Mouse (Mus musculus): ENCODE measurements around the gene Sgms2.
A peak's percentile ranks its signal among the peaks of the same experiment; 100 is the strongest.
"Not testable (repeated sequence)": the region's sequence is repeated elsewhere in the genome, so short reads cannot be mapped to it uniquely, and the experiment has no call there.

The Sgms2 gene

GRCm38 (mm10) chr3:131358205-131358604 lies 133.0 kb downstream of the Sgms2 start:
- no peak for DNase-seq (ENCODE audit: low spot score in 2 of 2)

GRCm38 (mm10) chr3:131357643-131358042 lies 133.6 kb downstream of the Sgms2 start:
- no peak for DNase-seq (ENCODE audit: low spot score in 2 of 2)

- DNase-seq (ENCODE audit: low spot score in 2 of 2): no peak
Observed at GRCm38 (mm10) chr3:131356026-131356425, 135.2 kb downstream of the Sgms2 start.

- no peak for DNase-seq (ENCODE audit: low spot score in 2 of 2)
Observed at GRCm38 (mm10) chr3:131350539-131350938, 140.7 kb downstream of the Sgms2 start.

GRCm38 (mm10) chr3:131349013-131349412 lies 142.2 kb downstream of the Sgms2 start:
- DNase-seq (ENCODE audit: low spot score in 2 of 2): no peak

- DNase-seq (ENCODE audit: low spot score in 2 of 2): no peak
Observed at GRCm38 (mm10) chr3:131348579-131348950, 142.6 kb downstream of the Sgms2 start.

GRCm38 (mm10) chr3:131347831-131348578 lies 143.2 kb downstream of the Sgms2 start:
- no peak for DNase-seq (ENCODE audit: low spot score in 2 of 2)

- no peak for DNase-seq (ENCODE audit: low spot score in 2 of 2)
Observed at GRCm38 (mm10) chr3:131345903-131346302, 145.3 kb downstream of the Sgms2 start.

GRCm38 (mm10) chr3:131343311-131343710 lies 147.9 kb downstream of the Sgms2 start:
- no peak for DNase-seq (ENCODE audit: low spot score in 2 of 2)

GRCm38 (mm10) chr3:131340885-131341284 lies 150.3 kb downstream of the Sgms2 start:
- DNase-seq (ENCODE audit: low spot score in 2 of 2): no peak

- no peak for DNase-seq (ENCODE audit: low spot score in 2 of 2)
Observed at GRCm38 (mm10) chr3:131339280-131339679, 151.9 kb downstream of the Sgms2 start.

- DNase-seq (ENCODE audit: low spot score in 2 of 2): not testable (repeated sequence)
Observed at GRCm38 (mm10) chr3:131337749-131338148, 153.5 kb downstream of the Sgms2 start.

GRCm38 (mm10) chr3:131336629-131337028 lies 154.6 kb downstream of the Sgms2 start:
- no peak for DNase-seq (ENCODE audit: low spot score in 2 of 2)

- DNase-seq (ENCODE audit: low spot score in 2 of 2): no peak
Observed at GRCm38 (mm10) chr3:131335117-131335547, 156.1 kb downstream of the Sgms2 start.

GRCm38 (mm10) chr3:131327189-131327588 lies 164.0 kb downstream of the Sgms2 start:
- DNase-seq (ENCODE audit: low spot score in 2 of 2): no peak

- DNase-seq (ENCODE audit: low spot score in 2 of 2): no peak
Observed at GRCm38 (mm10) chr3:131326637-131327036, 164.6 kb downstream of the Sgms2 start.

- DNase-seq (ENCODE audit: low spot score in 2 of 2): no peak
Observed at GRCm38 (mm10) chr3:131322081-131322815, 169.0 kb downstream of the Sgms2 start.

- DNase-seq (ENCODE audit: low spot score in 2 of 2): peak; percentile 75 to 86
Observed at GRCm38 (mm10) chr3:131320184-131320583, 171.0 kb downstream of the Sgms2 start.

- no peak for DNase-seq (ENCODE audit: low spot score in 2 of 2)
Observed at GRCm38 (mm10) chr3:131318211-131318610, 173.0 kb downstream of the Sgms2 start.

GRCm38 (mm10) chr3:131317126-131317525 lies 174.1 kb downstream of the Sgms2 start:
- DNase-seq (ENCODE audit: low spot score in 2 of 2): no peak

GRCm38 (mm10) chr3:131315957-131316510 lies 175.2 kb downstream of the Sgms2 start:
- no peak for DNase-seq (ENCODE audit: low spot score in 2 of 2)

- DNase-seq (ENCODE audit: low spot score in 2 of 2): no peak
Observed at GRCm38 (mm10) chr3:131312340-131312739, 178.9 kb downstream of the Sgms2 start.

- DNase-seq (ENCODE audit: low spot score in 2 of 2): no peak
Observed at GRCm38 (mm10) chr3:131310572-131310971, 180.6 kb downstream of the Sgms2 start.
